Mouse (Mus musculus) testis, adult 2 months (tissue): ENCODE results near the gene Pabpc6.

Experiments used
- CTCF ChIP-seq: fragments of 200-500 bp; IDR thresholded peaks from 2 replicates; pipeline ENCODE4 v1.5.1; 2012; ENCODE audit warnings: low read depth, mild to moderate bottlenecking, inconsistent platforms, low read length, moderate library complexity; ENCODE audit not compliant: control insufficient read depth, insufficient read depth, insufficient replicate concordance
- POLR2A ChIP-seq: fragments of 200-500 bp; IDR thresholded peaks from 2 replicates; pipeline ENCODE4 v1.6.1; 2012; ENCODE audit warnings: low read depth, mild to moderate bottlenecking, inconsistent platforms, low read length, moderate library complexity; ENCODE audit not compliant: control insufficient read depth

DNA sequence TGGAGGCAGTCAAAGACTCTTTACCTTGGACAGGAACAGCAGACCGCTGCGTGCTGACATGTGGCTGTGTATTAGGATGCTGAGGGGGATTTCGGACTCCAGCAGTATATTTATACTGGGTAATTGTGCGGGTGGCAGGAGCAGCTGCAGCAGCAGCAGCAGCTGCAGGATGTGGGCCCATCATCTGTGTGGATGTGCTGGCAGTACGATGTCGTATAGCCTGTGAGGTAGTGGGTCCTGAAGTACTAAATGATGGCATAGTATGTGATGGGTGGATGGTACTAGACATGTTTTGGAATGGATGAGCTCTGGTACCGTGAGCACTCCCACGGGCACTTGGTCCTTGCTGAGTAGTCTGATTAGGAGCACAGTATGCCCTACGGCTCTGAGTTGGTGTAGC is 1.6 kb downstream of the Pabpc6 start:
- TF ChIP-seq CTCF, result no peak
- TF ChIP-seq POLR2A, result no peak
